Mouse (Mus musculus): ENCODE measurements around the gene Coro1b. TPM values are rescaled to one million over a fixed set of nuclear protein-coding genes. Genes with fewer than 3 reads are reported as not detected.

Gene Coro1b
- 134 and 148 TPM in 2 replicates for polyA plus RNA-seq (2014; fragmentation: Nextera tagmentation; extraction: Ambion mirVana)

DNA sequence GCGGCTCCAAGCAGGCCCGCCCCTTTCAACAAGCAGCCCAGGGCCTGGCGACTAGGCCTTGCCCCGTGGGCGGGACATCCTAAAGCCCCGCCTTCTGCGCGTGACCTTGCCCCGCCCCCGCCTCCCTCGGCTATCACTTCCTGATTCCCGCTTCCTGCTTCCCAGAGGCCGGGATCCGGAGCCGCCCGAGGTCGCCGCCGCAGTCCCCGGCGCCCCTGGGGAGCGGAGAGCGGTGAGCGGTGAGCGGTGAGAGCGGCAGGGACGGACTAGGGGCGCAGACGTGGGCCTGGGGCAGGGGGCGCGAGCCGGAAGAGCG, at the start of gene Coro1b:
Gene Coro1b (plus strand): TSS at position 129 of the 316 bp plus-strand sequence.
- peak; percentile 98 for DNase-seq
- Histone ChIP-seq H3K4me3 (ENCODE audit: low read depth, low read length) (peak within 1 kb of the TSS; percentile 89), H3K27me3 (ENCODE audit: insufficient read depth, low read length) (no peaks in the 10 kb centered on the region), H3K36me3 (ENCODE audit: insufficient read depth) (peaks cover 21% of the 10 kb centered on the region), H3K9me3 (ENCODE audit: low read depth, low read length) (no peaks in the 10 kb centered on the region), H3K27ac (ENCODE audit: low read depth) (peak within 1 kb of the TSS; percentile 40; the same call in 1 of the 2 replicates), H3K4me2 (peak within 1 kb of the TSS; percentile 87), H3K4me1 (ENCODE audit: insufficient read depth) (peaks cover 5% of the 10 kb centered on the region), H3K9ac (peak within 1 kb of the TSS; percentile 85)
- no peak for TF ChIP-seq CTCF (IDR thresholded peaks at IDR 0.05; ENCODE audit: low read depth)
- ATAC-seq (ENCODE audit: insufficient read depth): peak; percentile 98
- WGBS: 0% methylated on average over 33 of the region's 33 CpGs

DNA sequence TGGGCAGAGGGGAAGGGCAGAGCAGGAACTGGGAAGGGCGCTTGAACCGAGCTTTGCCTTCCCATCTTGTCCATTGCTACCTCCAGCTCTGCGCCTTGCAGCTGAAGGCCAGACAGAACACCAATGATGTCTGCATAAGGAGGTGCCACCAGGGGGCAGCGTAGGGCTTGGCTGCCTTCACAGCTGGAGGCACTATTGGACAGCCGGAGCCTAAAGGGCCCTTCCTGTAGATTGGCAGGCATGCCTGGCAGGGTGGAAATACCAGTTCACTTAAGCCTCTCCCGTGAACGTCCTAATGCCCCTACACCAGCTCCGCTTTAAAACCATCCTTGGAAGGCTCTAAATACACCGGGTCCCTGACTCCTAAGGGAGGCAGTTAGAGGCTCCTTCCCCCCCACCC, 49.4 kb upstream of the Coro1b start:
- peak overlapping the region; percentile 87 for H3K4me2 ChIP-seq
- H3K9me3 ChIP-seq (ENCODE audit: low read depth, low read length): no peaks in the 10 kb centered on the region
- WGBS: 7% methylated on average over 9 of the region's 9 CpGs
- peaks cover 31% of the 10 kb centered on the region for H3K27me3 ChIP-seq (ENCODE audit: insufficient read depth, low read length)
- H3K4me3 ChIP-seq (ENCODE audit: low read depth, low read length): peak overlapping the region; percentile 45; the same call in 1 of the 2 replicates
- H3K9ac ChIP-seq: no peak overlapping the region
- ATAC-seq (ENCODE audit: insufficient read depth) (peak; percentile 9; the same call in 1 of the 2 replicates), DNase-seq (peak; percentile 97)
- peak overlapping the region; percentile 10; the same call in 1 of the 2 replicates for H3K27ac ChIP-seq (ENCODE audit: low read depth)
- H3K36me3 ChIP-seq (ENCODE audit: insufficient read depth): no peaks in the 10 kb centered on the region
- peak; percentile 97 for TF ChIP-seq CTCF (IDR thresholded peaks at IDR 0.05; ENCODE audit: low read depth)
- peaks cover 13% of the 10 kb centered on the region; the same call in 1 of the 2 replicates for H3K4me1 ChIP-seq (ENCODE audit: insufficient read depth)

DNA sequence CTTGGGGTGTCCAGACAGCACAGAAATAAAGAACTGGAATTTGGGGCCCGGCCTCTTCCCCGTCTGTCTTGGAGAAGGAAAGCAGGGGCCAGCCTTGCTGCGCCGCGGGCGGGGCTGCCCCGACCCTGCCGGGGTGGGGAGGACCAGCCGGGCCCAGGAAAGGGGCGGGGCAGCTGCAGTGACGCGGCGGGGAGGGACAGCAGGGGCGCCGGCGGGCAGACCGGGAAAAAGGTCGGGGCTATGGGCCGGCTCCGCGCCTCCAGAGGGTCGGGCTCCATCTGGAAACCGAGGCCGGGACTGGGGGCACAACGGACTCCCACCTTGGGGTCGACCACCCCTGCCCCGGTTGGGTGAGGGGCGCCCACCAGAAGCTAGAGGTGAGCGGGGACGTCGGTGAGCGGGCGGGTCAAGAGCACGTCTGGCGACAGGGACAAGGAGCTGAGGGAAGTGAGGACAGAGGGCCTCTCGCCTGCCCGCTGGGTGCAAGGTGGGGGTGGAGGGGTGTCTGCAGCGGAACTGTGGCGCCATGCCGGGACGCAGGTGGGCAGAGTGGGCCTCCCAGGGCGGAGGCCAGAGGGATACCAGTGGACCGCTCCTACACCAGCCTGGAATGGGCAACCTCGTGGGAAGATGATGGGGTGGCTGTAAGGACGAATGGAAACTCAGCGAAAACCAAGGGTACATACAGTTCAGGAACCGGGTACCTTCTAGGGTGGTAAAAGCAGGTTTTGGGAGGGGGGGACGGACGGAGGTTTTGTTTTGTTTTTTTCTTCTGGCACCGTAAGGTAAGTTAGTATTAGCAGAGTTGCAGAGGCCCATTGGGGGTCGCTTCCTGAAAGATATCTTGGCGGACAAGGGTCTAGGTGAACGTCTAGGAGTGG, 48.3 kb upstream of the Coro1b start, which contains the start of gene Pitpnm1:
Gene Pitpnm1 (plus strand): TSS at position 162 of the 881 bp plus-strand sequence.
- Histone ChIP-seq H3K9me3 (ENCODE audit: low read depth, low read length) (no peaks in the 10 kb centered on the region), H3K4me1 (ENCODE audit: insufficient read depth) (peaks cover 13% of the 10 kb centered on the region; the same call in 1 of the 2 replicates), H3K4me2 (peak within 1 kb of the TSS; percentile 87), H3K4me3 (ENCODE audit: low read depth, low read length) (peak within 1 kb of the TSS; percentile 45), H3K27ac (ENCODE audit: low read depth) (peak within 1 kb of the TSS; percentile 10; the same call in 1 of the 2 replicates), H3K9ac (peak within 1 kb of the TSS; percentile 46), H3K27me3 (ENCODE audit: insufficient read depth, low read length) (peaks cover 31% of the 10 kb centered on the region), H3K36me3 (ENCODE audit: insufficient read depth) (no peaks in the 10 kb centered on the region)
- no peak for TF ChIP-seq CTCF (IDR thresholded peaks at IDR 0.05; ENCODE audit: low read depth)
- DNase-seq: peak; percentile 72
- peak; percentile 4; the same call in 1 of the 2 replicates for ATAC-seq (ENCODE audit: insufficient read depth)
- under 1% methylated on average over 53 of the region's 53 CpGs for WGBS

DNA sequence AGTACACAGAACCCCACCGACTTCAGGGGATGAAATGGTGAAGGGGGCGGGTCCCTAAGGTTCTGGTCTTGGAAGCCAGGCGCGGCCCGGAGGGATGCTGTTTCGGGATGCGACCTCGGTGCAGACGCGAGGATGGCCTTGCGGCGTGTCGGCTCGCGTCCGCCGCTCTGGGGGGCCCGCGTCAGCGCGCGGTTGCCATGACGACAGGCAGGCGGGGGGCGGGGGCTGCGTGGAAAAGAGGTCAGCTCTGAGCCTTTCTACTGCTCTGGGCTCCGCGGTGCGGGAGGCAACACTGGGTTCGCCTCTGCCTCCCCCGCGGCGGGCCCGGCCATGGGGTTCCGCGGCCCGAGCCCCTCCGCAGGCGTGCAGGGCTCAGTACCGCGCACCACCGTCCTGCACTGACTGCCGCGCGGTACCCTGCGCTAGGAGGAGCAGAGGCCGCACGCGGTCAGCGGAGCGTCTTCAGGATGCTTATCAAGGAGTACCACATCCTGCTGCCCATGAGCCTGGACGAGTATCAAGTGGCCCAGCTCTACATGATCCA, 47.6 kb upstream of the Coro1b start:
- peak overlapping the region; percentile 45 for H3K4me3 ChIP-seq (ENCODE audit: low read depth, low read length)
- H3K9ac ChIP-seq: peak overlapping the region; percentile 46
- WGBS: under 1% methylated on average over 52 of the region's 52 CpGs
- peaks cover 13% of the 10 kb centered on the region; the same call in 1 of the 2 replicates for H3K4me1 ChIP-seq (ENCODE audit: insufficient read depth)
- ATAC-seq (ENCODE audit: insufficient read depth): no peak
- peak; percentile 47 for DNase-seq
- H3K27ac ChIP-seq (ENCODE audit: low read depth): no peak overlapping the region
- H3K9me3 ChIP-seq (ENCODE audit: low read depth, low read length): no peaks in the 10 kb centered on the region
- peaks cover 31% of the 10 kb centered on the region for H3K27me3 ChIP-seq (ENCODE audit: insufficient read depth, low read length)
- TF ChIP-seq CTCF (IDR thresholded peaks at IDR 0.05; ENCODE audit: low read depth): no peak
- no peaks in the 10 kb centered on the region for H3K36me3 ChIP-seq (ENCODE audit: insufficient read depth)
- peak overlapping the region; percentile 87 for H3K4me2 ChIP-seq

DNA sequence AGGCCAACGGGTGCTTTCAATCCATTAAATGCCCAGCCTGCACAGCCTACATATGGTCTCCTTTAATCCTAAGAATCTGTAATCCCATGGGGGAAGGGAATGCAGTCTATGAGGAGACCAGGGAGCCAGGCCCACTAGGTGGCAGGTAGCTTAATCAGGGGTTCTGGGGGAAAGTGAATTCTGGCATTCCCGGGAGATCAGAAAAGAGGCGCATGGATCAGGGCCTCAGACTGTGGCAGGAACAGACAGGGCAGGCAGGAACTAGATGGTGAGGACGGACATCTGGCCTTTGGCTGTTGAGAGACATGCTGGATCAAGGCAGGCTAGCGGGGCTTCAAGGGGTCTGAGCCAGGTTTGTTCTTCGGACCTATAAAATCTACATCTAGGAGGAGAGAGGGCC, 47.0 kb upstream of the Coro1b start:
- Histone ChIP-seq H3K9ac (no peak overlapping the region), H3K4me1 (ENCODE audit: insufficient read depth) (peaks cover 13% of the 10 kb centered on the region; the same call in 1 of the 2 replicates), H3K4me2 (peak overlapping the region; percentile 87), H3K27me3 (ENCODE audit: insufficient read depth, low read length) (peaks cover 31% of the 10 kb centered on the region), H3K4me3 (ENCODE audit: low read depth, low read length) (no peak overlapping the region), H3K27ac (ENCODE audit: low read depth) (no peak overlapping the region), H3K36me3 (ENCODE audit: insufficient read depth) (no peaks in the 10 kb centered on the region), H3K9me3 (ENCODE audit: low read depth, low read length) (no peaks in the 10 kb centered on the region)
- DNase-seq (no peak), ATAC-seq (ENCODE audit: insufficient read depth) (no peak)
- no peak for TF ChIP-seq CTCF (IDR thresholded peaks at IDR 0.05; ENCODE audit: low read depth)
- WGBS: 65% methylated on average over 6 of the region's 6 CpGs

DNA sequence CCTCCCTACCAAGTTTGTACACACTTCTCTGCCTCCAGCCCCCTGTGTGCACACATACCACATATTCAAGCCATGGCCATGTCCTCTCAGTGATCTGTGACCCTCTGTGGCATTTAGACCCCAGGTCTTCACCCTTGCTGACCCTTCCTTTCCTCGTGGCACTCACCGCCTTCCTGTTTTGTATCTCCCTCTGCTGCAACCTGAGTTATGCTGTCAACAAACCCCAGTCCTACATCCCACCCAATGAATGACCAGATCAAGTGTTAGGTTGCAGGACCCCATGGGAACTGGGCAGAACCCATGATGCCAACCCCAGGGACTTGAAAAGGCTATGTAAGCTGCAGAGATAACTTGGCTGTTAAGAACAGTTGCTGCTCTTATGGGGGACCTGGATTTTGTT, 46.4 kb upstream of the Coro1b start:
- Histone ChIP-seq H3K9ac (no peak overlapping the region), H3K36me3 (ENCODE audit: insufficient read depth) (no peaks in the 10 kb centered on the region), H3K4me3 (ENCODE audit: low read depth, low read length) (no peak overlapping the region), H3K27me3 (ENCODE audit: insufficient read depth, low read length) (peaks cover 31% of the 10 kb centered on the region), H3K27ac (ENCODE audit: low read depth) (no peak overlapping the region), H3K4me2 (no peak overlapping the region), H3K9me3 (ENCODE audit: low read depth, low read length) (no peaks in the 10 kb centered on the region), H3K4me1 (ENCODE audit: insufficient read depth) (peaks cover 13% of the 10 kb centered on the region; the same call in 1 of the 2 replicates)
- no peak for ATAC-seq (ENCODE audit: insufficient read depth)
- TF ChIP-seq CTCF (IDR thresholded peaks at IDR 0.05; ENCODE audit: low read depth): no peak
- WGBS: 86% methylated on average over 2 of the region's 2 CpGs
- DNase-seq: no peak

DNA sequence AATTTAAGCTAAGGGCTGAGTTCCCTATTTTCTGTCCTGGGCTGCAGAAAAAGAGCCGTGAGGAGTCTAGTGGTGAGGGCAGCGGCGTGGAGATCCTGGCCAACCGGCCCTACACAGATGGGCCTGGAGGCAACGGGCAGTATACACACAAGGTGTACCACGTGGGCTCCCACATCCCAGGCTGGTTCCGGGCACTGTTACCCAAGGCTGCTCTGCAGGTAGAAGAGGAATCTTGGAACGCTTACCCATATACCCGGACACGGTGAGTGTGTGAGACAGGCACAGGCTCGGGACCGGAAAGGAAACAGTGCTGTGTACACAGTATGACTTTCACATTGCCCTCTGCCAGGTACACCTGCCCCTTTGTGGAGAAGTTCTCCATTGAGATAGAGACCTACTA, 45.8 kb upstream of the Coro1b start:
- Histone ChIP-seq H3K27me3 (ENCODE audit: insufficient read depth, low read length) (peaks cover 31% of the 10 kb centered on the region), H3K27ac (ENCODE audit: low read depth) (no peak overlapping the region), H3K9me3 (ENCODE audit: low read depth, low read length) (no peaks in the 10 kb centered on the region), H3K4me3 (ENCODE audit: low read depth, low read length) (no peak overlapping the region), H3K4me1 (ENCODE audit: insufficient read depth) (peaks cover 13% of the 10 kb centered on the region; the same call in 1 of the 2 replicates), H3K4me2 (no peak overlapping the region), H3K36me3 (ENCODE audit: insufficient read depth) (no peaks in the 10 kb centered on the region), H3K9ac (no peak overlapping the region)
- WGBS: 89% methylated on average over 12 of the region's 12 CpGs
- ATAC-seq (ENCODE audit: insufficient read depth): no peak
- DNase-seq: no peak
- no peak for TF ChIP-seq CTCF (IDR thresholded peaks at IDR 0.05; ENCODE audit: low read depth)

Measured in lung, embryonic 14.5 days (tissue).